Mouse (Mus musculus) adrenal gland, postnatal 10 days (tissue): ENCODE measurements around the gene Abcb5. TPM values are rescaled to one million over a fixed set of nuclear protein-coding genes. Genes with fewer than 3 reads are reported as not detected.
"Not testable (repeated sequence)": the region's sequence is repeated elsewhere in the genome, so short reads cannot be mapped to it uniquely, and the experiment has no call there.

Experiments
- DNase-seq: peaks from one replicate; pipeline ENCODE4 v3.0.0; 2021; ENCODE audit warnings: mixed read lengths
- long read RNA-seq, 2 experiments: library from polyadenylated mRNA; stranded (forward); transcript quantifications; one replicate each; pipeline ENCODE4 v2.0.0; 2021
- total RNA-seq, 2 experiments: library from RNA; stranded (reverse); gene quantifications; 2 replicates each; pipeline ENCODE4 v1.2.3; 2021

Gene Abcb5
- under 1 TPM; 0.09 to 0.27 TPM for total RNA-seq
- long read RNA-seq, experiment 1: 0 reads
- long read RNA-seq, experiment 2: 0 reads

DNA sequence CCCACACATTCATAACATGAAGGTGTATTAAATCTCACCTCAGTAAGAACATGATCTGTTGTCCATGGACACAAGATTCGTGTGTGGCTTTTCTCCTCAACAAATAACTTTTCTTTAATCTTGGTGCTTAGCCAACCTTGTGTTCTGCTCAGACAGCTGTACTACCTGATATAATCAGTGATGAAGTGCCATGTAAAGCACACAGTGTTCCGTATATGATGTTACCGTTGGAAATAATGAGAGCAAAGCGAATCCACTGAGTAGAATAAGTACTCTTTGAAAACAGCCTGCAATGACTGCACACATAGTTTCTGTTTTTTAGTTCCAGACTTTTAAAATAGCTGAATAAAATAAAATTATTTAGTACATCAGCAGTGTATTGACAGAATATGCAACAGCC lies at the start of gene Abcb5:
Gene Abcb5, minus strand, starts transcription at position 101 of the 400 bp plus-strand sequence.
- DNase-seq: no peak

DNA sequence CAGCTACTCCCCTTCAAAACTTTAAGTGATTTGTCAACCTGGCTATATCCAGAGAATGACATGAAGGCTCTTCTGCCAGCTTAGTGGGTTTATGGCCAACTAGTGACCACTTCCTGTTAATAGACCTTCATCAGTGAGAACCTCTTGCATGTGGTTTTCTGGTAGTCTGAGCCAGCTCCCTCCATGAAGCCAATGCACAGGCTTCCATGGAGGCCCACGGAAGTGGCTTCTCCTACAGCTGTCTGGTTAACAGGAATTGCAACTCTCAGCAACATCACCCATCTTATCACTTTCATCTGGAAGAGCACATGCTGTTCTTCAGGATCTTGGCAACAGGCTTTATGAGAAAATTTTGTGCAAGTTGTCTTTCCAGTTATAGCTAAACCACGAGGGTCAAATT lies 33.0 kb upstream of the Abcb5 start:
- no peak for DNase-seq

DNA sequence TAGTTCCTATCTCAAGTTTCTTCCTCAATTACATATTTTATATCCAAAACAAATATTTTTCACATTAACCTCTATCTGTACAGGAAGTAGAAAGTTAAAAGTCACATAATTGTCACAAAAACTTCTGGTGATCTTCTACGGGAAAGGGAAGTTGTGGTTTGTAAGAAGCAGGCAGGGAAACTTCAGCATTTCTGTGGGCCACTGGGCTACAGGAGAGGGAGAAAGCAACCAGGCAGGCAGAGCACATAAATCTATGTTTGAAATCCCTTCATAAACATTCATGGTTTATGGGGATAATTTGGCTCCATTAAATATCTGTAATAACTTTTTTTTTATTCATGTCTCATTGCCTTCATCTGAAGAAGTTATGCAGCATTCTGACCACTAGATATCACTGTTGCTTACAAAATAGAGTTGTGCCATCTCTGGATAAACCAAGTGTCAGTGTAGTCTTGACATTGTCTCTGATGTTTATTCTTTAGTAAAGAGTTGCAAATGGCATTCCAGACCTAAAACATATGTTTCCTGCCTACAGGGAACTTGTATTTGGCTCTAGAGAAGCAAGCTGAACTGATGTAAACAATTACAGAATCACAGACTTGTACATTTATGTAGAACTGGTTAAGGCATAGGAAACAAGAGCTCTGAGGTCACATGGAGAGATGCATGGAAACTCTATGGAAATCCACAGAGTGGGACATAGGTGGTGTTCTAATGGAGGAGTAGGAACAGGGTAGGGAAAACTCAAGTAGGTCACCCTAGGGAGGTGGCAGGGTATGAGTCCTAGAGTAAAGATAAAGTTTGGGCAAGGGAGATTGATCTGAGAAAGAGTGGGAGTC lies 28.3 kb upstream of the Abcb5 start:
- no peak for DNase-seq

DNA sequence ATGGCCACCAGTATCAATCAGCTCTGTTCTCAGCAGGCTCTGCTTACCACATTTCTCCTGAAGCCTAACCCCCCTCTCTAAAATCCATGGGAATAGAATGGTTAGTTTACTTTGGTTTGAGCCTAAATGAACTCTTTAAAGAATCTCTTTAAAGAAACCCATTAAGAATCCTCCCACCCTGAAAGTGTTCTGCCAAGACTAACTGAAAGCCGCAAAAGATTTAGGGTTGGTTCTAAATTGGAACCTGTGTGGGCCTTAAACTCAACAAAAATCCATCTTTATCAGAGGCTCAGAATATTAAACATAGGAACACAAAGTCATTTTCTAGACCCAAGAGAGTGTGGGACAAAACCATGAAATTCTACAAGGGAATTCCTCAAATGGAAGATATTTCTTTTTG lies 18.6 kb upstream of the Abcb5 start:
- no peak for DNase-seq

DNA sequence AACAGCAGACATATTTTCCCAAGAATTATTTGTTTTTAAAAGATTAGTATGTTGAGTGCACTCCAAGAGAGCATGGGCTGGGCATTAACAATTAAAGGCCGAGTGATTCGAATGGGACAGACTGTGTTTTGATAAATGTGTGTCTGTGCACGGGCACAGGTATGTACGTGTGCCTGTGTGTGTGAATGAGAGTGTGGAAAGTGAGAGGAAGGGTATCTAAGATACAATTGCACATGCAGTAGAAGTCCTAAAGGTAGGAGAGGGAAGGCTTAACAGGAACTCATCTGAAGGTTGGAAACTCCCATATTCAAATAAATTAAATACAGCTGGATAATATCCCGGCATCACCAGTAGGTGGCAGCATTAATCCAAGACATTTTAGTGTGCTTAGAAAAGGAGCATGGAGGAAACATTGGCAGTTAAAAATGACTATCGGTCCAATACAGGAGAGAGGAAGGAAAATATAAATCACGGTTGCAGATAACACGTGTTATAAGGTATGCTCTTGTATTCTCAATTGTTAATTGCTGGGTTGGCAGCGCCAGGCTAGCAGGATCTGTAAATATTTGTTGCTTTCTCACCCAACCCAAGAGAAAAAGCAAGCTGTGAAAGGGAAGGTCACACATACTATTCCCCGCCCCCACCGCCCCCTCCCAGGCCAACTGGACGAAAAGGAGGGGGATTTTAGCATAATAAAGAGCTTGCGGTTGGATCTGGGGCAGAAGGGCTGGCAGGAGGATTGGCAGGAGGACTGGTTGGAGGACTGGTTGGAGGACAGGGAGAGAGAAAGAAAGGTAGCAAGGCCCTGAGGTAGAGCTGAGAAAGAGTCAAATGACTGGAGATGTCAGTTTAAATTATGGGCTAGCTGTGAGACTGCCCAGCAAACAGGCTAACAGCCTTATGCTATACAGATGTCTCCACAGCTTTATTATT lies 35.6 kb downstream of the Abcb5 start:
- DNase-seq: peak; percentile 77

DNA sequence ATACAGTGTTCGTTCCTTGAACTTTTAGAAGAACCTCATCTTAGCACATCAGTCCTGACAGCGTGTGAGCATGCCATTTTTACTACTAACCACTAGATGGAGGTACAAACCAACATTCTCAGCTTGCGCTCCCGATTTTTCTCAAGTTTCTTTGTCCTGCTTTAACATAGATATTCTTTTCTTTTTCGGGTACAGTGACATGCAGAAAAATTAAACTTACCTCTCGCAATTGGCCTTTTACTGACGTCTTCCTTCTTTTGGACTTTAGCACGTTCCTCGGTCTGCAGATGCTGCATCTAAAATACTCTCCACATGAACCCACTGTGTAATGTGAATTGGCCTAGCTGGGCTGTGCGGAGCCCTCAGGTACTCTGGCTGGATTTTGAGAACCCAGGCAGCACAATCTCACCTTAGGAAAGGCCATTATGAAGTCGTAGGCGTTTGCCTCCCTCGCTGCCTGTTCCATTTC lies 39.4 kb downstream of the Abcb5 start:
- peak; percentile 10 for DNase-seq

DNA sequence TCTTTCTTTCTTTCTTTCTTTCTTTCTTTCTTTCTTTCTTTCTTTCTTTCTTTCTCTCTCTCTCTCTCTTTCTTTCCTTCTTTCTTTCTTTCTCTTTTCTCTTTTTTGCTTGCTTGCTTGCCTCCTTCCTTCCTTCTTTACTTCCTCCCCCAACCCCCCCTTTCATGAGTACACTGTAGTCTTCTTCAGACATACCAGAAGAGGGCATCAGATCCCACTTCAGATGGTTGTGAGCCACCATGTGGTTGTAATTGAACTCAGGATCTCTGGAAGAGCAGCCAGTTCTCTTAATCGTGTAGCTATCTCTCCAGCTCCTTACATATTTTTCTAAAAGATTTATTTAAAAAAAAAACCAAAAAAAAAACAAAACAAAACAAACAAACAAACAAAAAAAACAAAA lies 42.3 kb downstream of the Abcb5 start:
- DNase-seq: not testable (repeated sequence)

DNA sequence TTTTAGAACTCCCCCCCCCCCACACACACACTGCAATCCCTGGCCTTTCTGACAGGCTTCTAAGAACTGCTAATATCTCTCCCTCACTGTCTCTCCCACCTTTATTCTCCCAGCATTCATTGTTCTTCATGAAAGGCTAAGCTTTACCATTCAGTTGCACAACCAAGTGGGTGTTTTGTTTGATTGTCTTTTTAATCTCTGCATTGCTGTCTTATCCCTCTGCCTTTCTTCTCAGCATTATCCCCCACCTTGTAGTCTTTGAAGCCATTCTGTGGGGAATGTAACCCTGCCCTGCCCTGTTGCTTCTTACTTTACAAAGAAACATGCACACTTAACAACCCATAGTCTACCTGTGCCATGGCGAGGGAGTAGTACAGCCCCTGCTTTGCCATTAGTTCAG lies 48.5 kb downstream of the Abcb5 start:
- DNase-seq: no peak

DNA sequence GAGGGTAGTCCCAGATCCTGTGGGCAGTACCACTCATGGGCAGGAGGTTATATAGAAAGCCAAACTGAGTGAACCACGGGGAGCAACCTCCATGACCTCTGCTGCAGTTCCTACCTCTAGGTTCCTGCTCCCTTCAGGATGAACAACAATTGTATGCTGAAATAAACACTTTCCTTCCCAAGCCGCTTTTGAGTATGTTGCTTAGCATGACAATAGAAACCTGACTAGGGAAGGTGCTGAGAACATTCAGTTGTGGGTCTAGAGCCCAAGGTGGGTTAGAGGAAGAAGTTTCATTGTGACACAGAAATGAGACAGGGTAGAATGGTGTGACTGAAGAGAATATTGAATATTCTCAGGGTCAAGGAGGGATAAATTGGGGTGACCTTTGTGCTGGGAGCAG lies 55.9 kb downstream of the Abcb5 start:
- no peak for DNase-seq

DNA sequence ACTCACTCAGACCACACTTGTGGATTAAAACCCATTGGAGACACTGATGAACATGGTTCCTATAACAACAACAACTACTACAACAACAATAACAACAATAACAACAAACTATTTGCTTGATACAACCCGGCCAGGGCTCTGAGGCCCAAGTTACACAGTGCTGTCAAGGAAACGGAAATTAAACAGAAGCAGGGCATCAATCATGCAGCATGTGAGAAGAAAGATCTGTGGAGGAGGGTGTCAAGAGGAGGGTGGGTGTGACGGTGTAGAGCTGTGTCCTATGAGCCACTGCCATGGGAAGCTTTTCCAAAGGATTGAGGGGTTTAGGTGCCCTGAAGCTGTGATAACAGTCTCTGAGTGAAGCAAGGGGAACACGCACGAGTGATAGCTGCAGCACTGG lies 64.0 kb downstream of the Abcb5 start:
- DNase-seq: no peak

DNA sequence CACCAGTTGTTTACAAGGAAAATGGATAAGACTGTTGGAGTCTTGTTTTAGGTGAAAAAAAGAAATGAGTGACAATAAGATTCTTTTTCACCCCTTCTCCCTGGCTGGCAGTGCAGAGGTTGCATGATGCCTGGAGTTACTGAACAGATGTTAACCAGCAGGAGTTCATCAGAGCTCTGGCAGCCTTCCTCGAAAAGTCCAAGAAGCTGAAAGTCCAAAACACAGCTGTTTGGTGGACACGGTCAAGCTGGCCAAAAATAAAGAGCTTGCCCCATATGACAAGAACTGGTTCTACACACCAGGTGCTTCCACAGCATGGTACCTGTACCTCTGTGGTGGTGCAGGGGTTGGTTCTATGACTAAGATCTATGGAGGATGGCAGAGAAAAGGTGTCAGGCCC lies 78.3 kb downstream of the Abcb5 start:
- no peak for DNase-seq

DNA sequence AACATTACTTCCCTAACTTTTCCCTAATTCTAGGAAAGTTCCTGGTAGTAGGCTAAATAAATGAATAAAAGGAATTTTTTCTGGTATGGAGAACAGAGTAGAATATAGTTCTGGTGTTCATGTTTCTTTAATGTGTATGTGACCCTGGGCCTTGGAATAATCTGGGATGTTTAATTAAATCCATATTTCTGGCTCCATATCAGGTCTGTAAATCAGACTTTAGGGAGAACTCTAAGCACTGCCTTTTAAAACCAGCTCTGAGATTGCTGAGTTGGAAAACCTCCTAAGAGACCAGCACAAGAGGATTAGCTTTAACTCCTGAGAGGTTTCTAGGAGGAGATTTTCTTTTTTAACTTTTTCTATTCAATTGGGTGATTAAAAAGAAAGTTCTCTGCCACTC lies 83.4 kb downstream of the Abcb5 start:
- no peak for DNase-seq

DNA sequence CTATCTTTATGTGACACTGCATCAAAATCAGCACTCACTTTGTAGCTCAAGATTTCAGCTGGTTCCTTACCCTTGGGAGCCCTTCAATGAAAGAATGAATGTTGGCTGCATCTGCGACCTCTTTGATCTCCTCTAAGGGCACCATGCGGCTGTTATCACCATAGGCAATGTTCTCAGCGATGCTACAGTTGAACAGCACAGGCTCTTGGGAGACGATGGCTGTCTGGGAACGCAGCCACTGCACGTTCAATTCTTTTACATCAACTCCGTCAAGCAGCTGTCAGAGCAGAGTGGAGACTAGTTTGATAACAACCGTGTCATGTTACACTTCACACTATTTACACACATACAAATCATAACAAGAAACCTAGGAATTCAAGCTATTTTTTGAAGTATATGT lies 93.5 kb downstream of the Abcb5 start:
- no peak for DNase-seq

DNA sequence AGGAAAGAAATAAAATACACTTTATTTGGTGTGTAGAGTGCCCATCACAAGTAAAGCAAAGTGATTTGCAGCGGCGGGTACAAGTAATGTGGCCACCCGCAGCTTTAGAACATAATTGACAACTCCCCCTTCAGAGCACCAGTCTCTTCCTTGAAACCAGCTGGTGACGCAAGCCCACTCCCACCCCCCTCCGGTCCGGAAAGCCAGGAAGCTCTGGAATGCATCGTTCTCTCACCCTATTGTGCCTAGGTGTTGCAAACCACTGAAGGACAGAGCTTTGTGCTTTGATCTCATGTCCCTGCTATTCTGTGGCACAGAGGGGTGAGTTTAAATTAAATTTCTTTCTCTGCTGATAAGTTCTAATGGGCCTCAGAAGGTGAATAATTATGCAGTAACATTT lies 110.1 kb downstream of the Abcb5 start:
- no peak for DNase-seq

DNA sequence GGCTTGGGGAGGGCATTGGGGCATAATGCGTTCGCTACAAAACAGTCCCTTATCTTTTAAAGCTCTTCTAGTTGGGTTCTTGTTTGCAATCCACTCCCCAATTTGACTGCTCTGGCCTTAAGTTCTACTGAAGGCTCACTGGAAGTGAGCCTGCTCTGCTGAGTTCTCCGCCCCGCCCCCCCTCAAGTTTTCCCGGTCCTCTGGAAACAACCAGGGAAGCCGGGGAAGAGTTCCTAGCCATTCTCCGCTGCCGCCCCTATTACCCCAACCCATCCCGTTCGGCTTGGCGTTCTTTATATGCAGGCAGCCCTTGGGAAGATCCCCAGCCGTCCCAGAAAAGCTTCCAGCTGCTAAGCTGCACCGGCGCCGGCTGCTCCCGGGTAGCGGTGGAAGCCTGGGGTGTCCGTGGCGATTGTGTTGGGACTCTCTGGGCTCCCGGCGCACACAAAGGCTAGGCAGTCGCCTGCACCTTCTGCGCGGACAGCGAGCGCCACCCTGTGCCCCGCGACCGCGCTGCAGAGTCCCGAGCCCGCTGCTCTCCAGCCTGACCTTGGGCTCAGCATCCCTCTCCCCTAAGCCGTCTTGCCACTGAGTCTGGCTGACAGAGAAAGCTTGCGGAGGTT lies 111.3 kb downstream of the Abcb5 start:
- DNase-seq: peak; percentile 84

DNA sequence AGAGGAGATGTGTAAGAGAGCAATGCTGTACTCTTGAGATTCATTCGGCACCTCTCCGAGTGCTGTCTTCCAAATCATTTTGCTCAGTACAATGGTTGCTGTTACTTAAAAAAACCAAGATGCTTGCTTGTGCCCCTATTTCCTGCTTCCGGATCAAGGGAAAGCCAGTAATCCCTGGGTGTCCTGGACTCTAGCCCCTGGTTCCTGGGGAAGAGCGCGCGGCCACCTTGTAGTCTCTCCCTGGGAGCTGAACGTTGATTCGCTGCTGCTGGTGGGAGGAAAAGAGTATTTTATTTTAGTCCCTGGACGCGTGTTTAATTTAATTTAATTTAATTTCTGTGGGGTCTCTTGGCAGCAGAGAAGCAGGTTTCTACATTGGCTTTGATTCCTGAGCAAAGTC lies 111.8 kb downstream of the Abcb5 start:
- DNase-seq: no peak

DNA sequence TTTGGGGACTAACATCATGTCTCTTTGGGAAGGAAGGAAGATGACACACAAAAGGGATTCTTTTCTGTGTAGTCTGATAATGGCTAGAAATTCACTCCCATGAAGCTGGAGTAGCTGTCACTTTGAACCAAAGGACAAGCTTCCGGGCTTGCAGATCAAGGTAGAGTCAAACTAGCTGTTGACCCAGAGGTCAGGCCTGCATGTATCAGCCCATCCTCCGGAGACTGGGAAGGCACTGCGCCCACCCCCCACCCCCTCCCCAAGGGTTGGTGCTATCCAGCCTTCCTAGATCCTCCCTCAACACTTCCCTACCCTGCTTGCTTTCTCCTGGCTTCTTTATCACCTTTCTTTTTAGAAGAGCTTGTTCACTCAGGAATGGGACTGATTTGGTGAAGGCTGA lies 112.9 kb downstream of the Abcb5 start:
- DNase-seq: no peak

DNA sequence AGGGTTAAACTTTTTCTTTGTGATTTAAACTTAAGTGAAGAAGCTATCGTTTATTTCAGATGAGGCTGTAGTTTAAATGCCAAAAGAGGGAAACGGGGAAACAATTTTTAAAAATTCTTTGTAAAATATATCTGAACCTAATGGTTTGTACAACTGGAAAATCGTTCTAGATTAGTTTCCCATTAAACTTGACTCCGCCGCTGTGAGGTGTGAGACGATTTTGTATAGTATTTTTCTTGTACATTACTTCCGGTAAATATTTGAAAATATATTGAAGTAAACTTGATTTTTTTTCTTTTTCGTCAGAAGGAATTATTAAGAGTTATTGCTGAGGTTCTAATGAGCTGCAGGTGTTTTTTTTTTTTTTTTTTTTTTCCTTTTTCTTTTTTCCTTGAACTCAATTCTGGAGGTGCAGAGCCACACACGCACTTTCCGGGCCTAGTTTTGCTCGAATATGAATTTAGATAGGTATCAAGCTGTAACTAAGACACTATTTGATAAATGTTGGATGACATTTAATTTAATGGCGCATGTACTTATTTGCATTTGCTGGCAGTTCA lies 115.3 kb downstream of the Abcb5 start:
- no peak for DNase-seq

DNA sequence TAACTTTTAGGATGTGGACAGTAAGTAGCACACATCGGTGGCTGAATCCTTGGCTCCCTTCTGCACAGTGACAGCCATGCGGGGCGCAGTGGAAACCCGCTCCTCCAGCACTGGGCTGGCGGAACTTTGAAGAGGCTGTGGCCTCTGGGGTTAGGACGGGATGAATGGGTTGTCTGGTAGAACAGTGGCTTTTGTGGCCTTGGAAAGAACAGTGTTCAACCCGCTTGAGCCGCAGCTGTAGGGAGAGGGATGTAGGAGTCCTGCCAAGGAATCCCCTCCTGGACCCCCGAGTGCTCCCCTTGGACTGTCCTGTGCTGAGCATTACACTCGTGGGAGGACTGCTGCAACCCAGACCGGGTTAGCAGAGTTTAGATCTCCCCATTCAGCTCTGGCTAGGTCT lies 116.2 kb downstream of the Abcb5 start:
- no peak for DNase-seq

DNA sequence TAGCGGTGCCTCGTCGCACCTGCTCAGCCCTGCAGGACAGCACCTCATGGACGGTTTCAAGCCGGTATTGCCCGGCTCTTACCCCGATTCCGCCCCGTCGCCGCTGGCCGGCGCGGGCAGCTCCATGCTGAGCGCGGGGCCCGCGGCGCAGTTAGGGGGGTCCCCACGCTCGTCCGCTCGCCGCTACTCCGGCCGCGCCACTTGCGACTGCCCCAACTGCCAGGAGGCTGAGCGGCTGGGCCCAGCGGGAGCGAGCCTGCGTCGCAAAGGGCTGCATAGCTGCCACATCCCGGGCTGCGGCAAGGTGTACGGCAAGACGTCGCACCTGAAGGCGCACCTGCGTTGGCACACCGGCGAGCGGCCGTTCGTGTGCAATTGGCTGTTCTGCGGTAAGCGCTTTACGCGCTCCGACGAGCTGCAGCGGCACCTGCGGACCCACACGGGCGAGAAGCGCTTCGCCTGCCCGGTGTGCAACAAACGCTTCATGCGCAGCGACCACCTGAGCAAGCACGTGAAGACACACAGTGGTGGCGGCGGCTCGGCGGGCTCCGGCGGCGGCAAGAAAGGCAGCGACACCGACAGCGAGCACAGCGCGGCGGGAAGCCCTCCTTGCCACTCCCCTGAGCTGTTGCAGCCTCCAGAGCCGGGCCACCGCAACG lies 116.9 kb downstream of the Abcb5 start:
- no peak for DNase-seq

DNA sequence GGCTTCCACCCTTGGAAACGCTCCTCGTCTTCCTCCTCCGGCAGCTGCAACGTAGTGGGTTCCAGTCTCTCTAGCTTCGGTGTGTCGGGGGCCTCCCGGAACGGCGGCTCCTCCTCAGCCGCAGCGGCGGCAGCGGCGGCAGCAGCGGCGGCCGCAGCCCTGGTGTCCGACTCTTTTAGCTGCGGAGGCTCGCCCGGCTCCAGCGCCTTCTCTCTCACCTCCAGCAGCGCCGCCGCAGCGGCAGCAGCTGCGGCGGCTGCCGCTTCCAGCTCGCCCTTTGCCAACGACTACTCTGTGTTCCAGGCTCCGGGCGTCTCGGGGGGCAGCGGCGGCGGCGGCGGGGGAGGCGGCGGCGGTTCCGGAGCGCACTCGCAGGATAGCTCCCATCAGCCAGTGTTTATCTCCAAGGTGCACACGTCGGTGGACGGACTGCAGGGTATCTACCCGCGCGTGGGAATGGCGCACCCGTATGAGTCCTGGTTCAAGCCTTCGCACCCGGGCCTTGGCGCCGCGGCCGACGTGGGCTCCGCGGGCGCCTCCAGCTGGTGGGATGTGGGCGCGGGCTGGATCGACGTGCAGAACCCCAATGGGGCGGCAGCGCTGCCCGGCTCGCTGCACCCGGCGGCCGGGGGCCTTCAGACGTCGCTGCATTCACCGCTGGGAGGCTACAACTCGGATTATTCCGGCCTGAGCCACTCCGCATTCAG lies 117.6 kb downstream of the Abcb5 start:
- peak; percentile 18 for DNase-seq
